Mouse (Mus musculus) C2C12 (cell line): ENCODE measurements around the gene Nt5e. TPM values are rescaled to one million over a fixed set of nuclear protein-coding genes. Genes with fewer than 3 reads are reported as not detected.

Experiments used
- H3K27me3 ChIP-seq: one replicate; pipeline ENCODE4 v1.6.1; 2011; ENCODE audit not compliant: control insufficient read depth, insufficient read depth, insufficient read length
- H3K36me3 ChIP-seq: one replicate; pipeline ENCODE4 v1.6.1; 2011; ENCODE audit not compliant: control insufficient read depth, insufficient read depth
- H3K4me3 ChIP-seq: one replicate; pipeline ENCODE4 v1.5.1; 2011; ENCODE audit warnings: mild to moderate bottlenecking, control low read depth; ENCODE audit not compliant: poor library complexity, insufficient read depth, severe bottlenecking
- H3K79me2 ChIP-seq: one replicate; pipeline ENCODE4 v1.6.1; 2011; ENCODE audit not compliant: control insufficient read depth, insufficient read depth
- H3K79me3 ChIP-seq: one replicate; pipeline ENCODE4 v1.6.1; 2011; ENCODE audit warnings: low read depth, control low read depth
- H3ac ChIP-seq: one replicate; pipeline ENCODE3; 2011; ENCODE audit warnings: low read depth; ENCODE audit not compliant: control insufficient read depth, insufficient read length
- CEBPB ChIP-seq: IDR thresholded peaks from one replicate; pipeline ENCODE4 v1.6.1; 2011; ENCODE audit warnings: low read depth, mild to moderate bottlenecking, control low read depth, moderate library complexity
- CTCF ChIP-seq: IDR thresholded peaks from one replicate; pipeline ENCODE4 v1.5.1; 2011; ENCODE audit not compliant: control insufficient read depth, insufficient read depth, insufficient read length
- FOSL1 ChIP-seq: IDR thresholded peaks from one replicate; pipeline ENCODE4 v1.8.0; 2011; ENCODE audit warnings: mild to moderate bottlenecking, low read length; ENCODE audit not compliant: poor library complexity, insufficient read depth, severe bottlenecking
- MAX ChIP-seq: IDR thresholded peaks from one replicate; pipeline ENCODE4 v1.6.1; 2011; ENCODE audit warnings: mild to moderate bottlenecking, control low read depth
- MYOD1 ChIP-seq: IDR thresholded peaks from one replicate; pipeline ENCODE4 v1.6.1; 2011; ENCODE audit warnings: low read depth; ENCODE audit not compliant: control insufficient read depth, insufficient read length
- MYOG ChIP-seq: IDR thresholded peaks from one replicate; pipeline ENCODE4 v1.6.1; 2011; ENCODE audit not compliant: control insufficient read depth, insufficient read length; ENCODE audit errors: extremely low read depth
- USF1 ChIP-seq: IDR thresholded peaks from one replicate; pipeline ENCODE4 v1.6.1; 2011; ENCODE audit warnings: low read depth, mild to moderate bottlenecking, control low read depth, moderate library complexity
- polyA plus RNA-seq: library from polyadenylated mRNA; unstranded; fragments of >200 nt; fragmentation: generic; extraction: Trizol; gene quantifications from one replicate; pipeline ENCODE4 v1.2.1, GENCODE M21; 2012; ENCODE audit warnings: missing spikeins

Nt5e gene
- polyA plus RNA-seq, 1 experiment = 0.34 TPM

DNA sequence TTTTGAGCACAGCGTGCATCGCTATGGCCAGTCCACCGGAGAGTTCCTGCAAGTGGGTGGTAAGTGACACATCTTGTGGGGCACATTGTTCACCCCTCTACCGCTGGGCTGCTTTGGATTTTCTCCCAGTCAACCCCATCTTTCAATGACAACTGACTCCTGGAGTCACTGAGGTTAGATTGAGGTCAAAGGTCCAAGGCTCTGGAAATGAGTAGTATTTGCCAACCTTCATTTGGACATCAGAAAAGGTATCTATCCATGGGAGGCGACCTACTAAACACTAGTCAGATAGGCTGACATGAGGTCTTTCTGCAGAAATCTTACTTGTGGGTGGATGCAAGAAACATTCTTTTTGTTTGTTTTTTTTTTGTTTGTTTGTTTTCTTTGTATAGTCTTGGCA lies 40.3 kb downstream of the Nt5e start:
- no peak overlapping the region for H3ac ChIP-seq
- H3K4me3 ChIP-seq = no peak overlapping the region
- H3K79me3 ChIP-seq = no peaks in the 10 kb centered on the region
- H3K27me3 ChIP-seq = no peaks in the 10 kb centered on the region
- H3K36me3 ChIP-seq = no peaks in the 10 kb centered on the region
- no peaks in the 10 kb centered on the region for H3K79me2 ChIP-seq
- TF ChIP-seq MYOG (no peak), CTCF (no peak), FOSL1 (no peak), MYOD1 (no peak), USF1 (no peak)

DNA sequence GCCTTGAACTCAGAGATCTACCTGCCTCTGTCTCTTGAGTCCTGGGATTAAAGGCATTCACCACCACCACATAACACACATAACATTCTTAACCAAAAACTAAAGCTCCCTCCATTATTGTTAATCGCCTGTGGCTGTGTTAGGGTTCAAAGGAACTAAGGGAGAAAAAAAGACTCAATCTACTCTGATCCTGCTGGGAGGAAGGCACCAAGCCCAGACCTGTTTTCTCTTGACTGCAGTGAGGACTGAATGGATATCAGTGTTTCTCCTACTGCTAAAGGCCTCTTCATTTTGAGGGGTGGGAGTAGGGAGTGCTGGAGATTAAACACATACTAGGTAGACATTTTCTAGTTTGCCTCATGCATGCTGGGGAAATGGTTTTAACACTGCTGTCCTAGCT lies 40.8 kb downstream of the Nt5e start:
- H3K79me2 ChIP-seq = no peaks in the 10 kb centered on the region
- TF ChIP-seq MAX (no peak), USF1 (no peak), MYOG (no peak), MYOD1 (no peak), FOSL1 (no peak), CEBPB (no peak), CTCF (no peak)
- H3K36me3 ChIP-seq = no peaks in the 10 kb centered on the region
- no peaks in the 10 kb centered on the region for H3K27me3 ChIP-seq
- no peak overlapping the region for H3K4me3 ChIP-seq
- H3ac ChIP-seq = no peak overlapping the region
- no peaks in the 10 kb centered on the region for H3K79me3 ChIP-seq

DNA sequence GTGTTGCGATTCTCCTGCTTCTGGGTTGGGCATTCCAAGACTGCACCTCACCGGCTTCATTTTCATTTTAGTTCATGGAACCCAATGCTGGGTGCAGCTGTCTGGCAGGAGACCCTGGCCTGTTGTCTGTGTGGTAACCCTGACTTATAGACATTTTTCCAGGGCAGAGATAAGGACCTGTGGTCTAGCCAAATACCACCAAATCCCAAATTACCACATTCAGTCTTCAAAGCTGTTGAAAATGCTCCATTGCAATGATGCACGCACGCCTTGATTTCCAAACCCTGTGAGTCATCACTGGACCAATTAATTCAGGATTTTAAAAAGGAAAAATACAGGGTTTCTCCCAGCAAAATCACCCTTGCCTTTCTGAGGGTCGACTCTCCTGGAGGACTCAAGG lies 41.5 kb downstream of the Nt5e start:
- TF ChIP-seq CTCF = no peak
- no peak for TF ChIP-seq MAX
- TF ChIP-seq FOSL1 = no peak
- no peak for TF ChIP-seq MYOG
- TF ChIP-seq CEBPB = no peak
- TF ChIP-seq MYOD1 = no peak
- no peak for TF ChIP-seq USF1
- Histone ChIP-seq H3K79me2 (no peaks in the 10 kb centered on the region), H3K4me3 (no peak overlapping the region)

DNA sequence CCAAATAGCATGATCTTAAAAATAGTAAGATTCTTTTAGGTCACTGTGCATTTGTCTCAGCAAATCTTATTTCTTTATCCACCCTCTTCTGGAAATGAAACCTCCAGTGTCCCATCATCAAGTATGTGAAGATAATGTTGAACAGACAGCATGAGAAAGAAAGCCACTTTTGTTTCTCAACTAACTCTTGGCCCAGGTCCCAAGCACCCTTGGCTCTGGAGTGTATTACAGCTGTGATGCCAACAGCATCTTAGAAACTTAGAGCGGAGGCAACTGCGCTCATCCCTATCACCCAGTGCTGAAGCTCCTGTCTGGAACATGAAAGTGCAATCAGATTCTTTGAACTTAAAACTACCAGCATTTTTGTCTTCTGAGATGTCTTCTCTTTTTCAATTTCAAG lies 42.7 kb downstream of the Nt5e start:
- Histone ChIP-seq H3K4me3 (no peak overlapping the region), H3K79me2 (no peaks in the 10 kb centered on the region), H3ac (no peak overlapping the region), H3K36me3 (no peaks in the 10 kb centered on the region), H3K79me3 (no peaks in the 10 kb centered on the region), H3K27me3 (no peaks in the 10 kb centered on the region)
- TF ChIP-seq FOSL1 (no peak), MYOD1 (no peak)

More for the DNA sequence above, 41.5 kb downstream of the Nt5e start:
- H3ac ChIP-seq = no peak overlapping the region
- H3K36me3 ChIP-seq = no peaks in the 10 kb centered on the region
- H3K79me3 ChIP-seq = no peaks in the 10 kb centered on the region
- no peaks in the 10 kb centered on the region for H3K27me3 ChIP-seq

DNA sequence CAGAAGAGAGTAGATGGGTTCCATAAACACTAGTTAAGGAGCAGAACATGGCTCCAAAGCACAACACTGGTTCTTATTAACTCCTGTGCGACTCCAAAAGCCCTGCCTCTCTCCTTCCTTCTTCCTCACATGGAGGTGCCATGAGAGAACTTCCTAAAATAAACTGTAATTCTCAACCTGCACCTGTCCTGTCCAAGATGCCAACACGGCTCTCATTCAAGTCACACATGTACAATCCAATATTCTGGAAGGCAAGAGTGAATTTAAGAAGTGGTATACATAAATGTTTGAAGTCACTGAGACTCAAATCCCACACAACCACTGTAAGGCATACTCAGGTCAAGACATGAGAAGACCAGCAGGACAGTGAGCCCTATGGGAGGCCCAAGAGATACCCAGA lies 44.2 kb downstream of the Nt5e start:
- peaks cover 2% of the 10 kb centered on the region for H3K36me3 ChIP-seq
- H3K27me3 ChIP-seq = no peaks in the 10 kb centered on the region
- TF ChIP-seq MAX = no peak
- no peak for TF ChIP-seq FOSL1
- no peak for TF ChIP-seq USF1
- no peak for TF ChIP-seq CEBPB
- no peak for TF ChIP-seq CTCF
- no peak for TF ChIP-seq MYOD1
- no peak for TF ChIP-seq MYOG
- no peak overlapping the region for H3ac ChIP-seq
- H3K4me3 ChIP-seq = no peak overlapping the region
- no peaks in the 10 kb centered on the region for H3K79me3 ChIP-seq
- H3K79me2 ChIP-seq = no peaks in the 10 kb centered on the region

DNA sequence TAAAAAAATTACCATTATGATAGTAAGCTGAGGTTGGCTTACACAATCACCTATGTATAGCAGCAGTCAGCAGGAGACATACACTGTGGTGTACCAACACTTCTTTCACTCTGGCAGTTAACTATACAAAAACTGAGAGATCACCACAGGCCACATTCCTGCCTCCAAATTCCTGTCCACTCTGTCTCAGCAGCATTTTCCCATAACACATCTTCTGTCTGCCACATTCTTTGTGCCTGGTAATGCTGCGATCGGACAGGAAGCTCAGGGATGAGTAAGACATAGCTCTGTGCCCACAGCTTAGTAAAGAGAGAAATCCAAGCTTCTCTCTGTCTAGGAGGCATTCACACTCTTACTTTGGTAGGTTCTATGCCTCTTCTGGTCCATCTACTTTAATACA lies 46.0 kb downstream of the Nt5e start:
- Histone ChIP-seq H3K79me3 (no peaks in the 10 kb centered on the region), H3K79me2 (no peaks in the 10 kb centered on the region)
- no peak for TF ChIP-seq MYOG
- TF ChIP-seq MYOD1 = no peak
- TF ChIP-seq MAX = no peak
- TF ChIP-seq FOSL1 = peak; percentile 30
- no peak for TF ChIP-seq CTCF
- TF ChIP-seq USF1 = no peak
- peak; percentile 61 for TF ChIP-seq CEBPB

More for the DNA sequence above, 46.0 kb downstream of the Nt5e start:
- Histone ChIP-seq H3K4me3 (no peak overlapping the region), H3K36me3 (peaks cover 5% of the 10 kb centered on the region), H3K27me3 (no peaks in the 10 kb centered on the region), H3ac (no peak overlapping the region)
